Mouse (Mus musculus) lung, postnatal 0 days (tissue): Measurements from ENCODE around the gene Rai1.

Experiments used
- CTCF ChIP-seq: IDR thresholded peaks from 2 replicates; pipeline ENCODE4 v1.5.1; 2016; ENCODE audit warnings: antibody characterized with exemption, mild to moderate bottlenecking
- EP300 ChIP-seq: IDR thresholded peaks from 2 replicates; pipeline ENCODE4 v1.6.1; 2016; ENCODE audit warnings: antibody characterized with exemption, mild to moderate bottlenecking, control low read depth

DNA sequence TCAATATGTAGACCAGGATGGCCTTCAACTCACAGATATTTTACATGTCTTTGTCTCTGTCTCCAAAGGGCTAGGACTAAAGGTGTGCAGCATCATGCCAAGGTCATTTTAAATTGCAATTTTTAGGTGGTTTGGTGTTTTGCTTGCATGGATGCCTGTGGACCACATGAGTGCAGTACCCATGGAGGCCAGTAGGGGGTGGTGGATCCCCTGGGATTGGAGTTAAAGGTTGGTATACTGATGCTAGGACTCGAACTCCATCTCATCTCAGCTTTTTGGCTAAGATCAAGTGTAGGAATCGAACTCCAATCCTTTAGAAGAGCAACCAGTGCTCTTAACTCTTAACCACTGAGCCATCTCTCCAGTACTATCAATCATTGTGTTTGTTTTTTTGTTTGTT, 20.2 kb upstream of the Rai1 start:
- TF ChIP-seq EP300: no peak
- TF ChIP-seq CTCF: peak; percentile 84
